Mouse (Mus musculus) cerebellum, adult 2 months (tissue): ENCODE data around the gene Slc9a8. TPM values are rescaled to one million over a fixed set of nuclear protein-coding genes. Genes with fewer than 3 reads are reported as not detected.

Experiments
- DNase-seq, 2 experiments: peaks; one replicate each; pipeline ENCODE4 v3.0.0; 2021
- H3K27ac ChIP-seq: fragments of 200-500 bp; 2 replicates; pipeline ENCODE4 v1.5.1; 2012; ENCODE audit warnings: low read length, control low read depth, inconsistent platforms; ENCODE audit not compliant: insufficient read depth
- H3K27me3 ChIP-seq: fragments of 200-500 bp; 2 replicates; pipeline ENCODE4 v1.6.1; 2012; ENCODE audit warnings: inconsistent platforms, mild to moderate bottlenecking, low read length, moderate library complexity; ENCODE audit not compliant: control insufficient read depth, insufficient read depth
- H3K4me1 ChIP-seq: fragments of 200-500 bp; 2 replicates; pipeline ENCODE4 v1.6.1; 2011; ENCODE audit warnings: low read length; ENCODE audit not compliant: control insufficient read depth, insufficient read depth
- H3K4me3 ChIP-seq: fragments of 200-500 bp; replicated peaks from 2 replicates; pipeline ENCODE3; 2011; ENCODE audit warnings: mild to moderate bottlenecking, low read depth, low read length, control low read depth; ENCODE audit not compliant: insufficient read depth
- CTCF ChIP-seq: fragments of 200-500 bp; IDR thresholded peaks from 2 replicates; pipeline ENCODE4 v1.5.1; 2011; ENCODE audit warnings: low read depth, mild to moderate bottlenecking, control low read depth, low read length, moderate library complexity, borderline replicate concordance; ENCODE audit not compliant: insufficient read depth
- POLR2A ChIP-seq: fragments of 200-500 bp; IDR thresholded peaks from 2 replicates; pipeline ENCODE4 v1.6.1; 2011; ENCODE audit warnings: low read length, control low read depth, borderline replicate concordance; ENCODE audit not compliant: insufficient read depth
- WGBS: fragments of 180-500 bp; shearing (Covaris S2); methylation state at CpG from one replicate; pipeline ENCODE4 v1.1.7; 2018; 5-methylcytosine and 5-hydroxymethylcytosine counted together
- polyA plus RNA-seq: library from polyadenylated mRNA; depleted of rRNA; stranded (reverse); fragments of >200 nt; gene quantifications from 2 replicates; pipeline ENCODE4 v1.2.3, GENCODE M21; 2012

Gene Slc9a8
- polyA plus RNA-seq, 1 experiment, result 60.9 TPM

- H3K27me3 ChIP-seq, result no peaks in the 10 kb centered on the region
- H3K4me3 ChIP-seq, result peak overlapping the region; percentile 43
- 5% methylated on average over 4 of the region's 4 CpGs for WGBS
- peak overlapping the region; percentile 90 for H3K27ac ChIP-seq
- TF ChIP-seq CTCF (no peak), POLR2A (no peak)
- H3K4me1 ChIP-seq, result peaks cover 72% of the 10 kb centered on the region
- DNase-seq, result peak in 1 of 2 experiments; percentile 70
These were observed 61.2 kb downstream of the Slc9a8 start for GRCm38 (mm10) chr2:167482681-167483080.

GRCm38 (mm10) chr2:167483081-167483826, 61.7 kb downstream of the Slc9a8 start:
- H3K27me3 ChIP-seq, result no peaks in the 10 kb centered on the region
- no peak for TF ChIP-seq POLR2A
- WGBS, result 18% methylated on average over 27 of the region's 27 CpGs
- H3K4me3 ChIP-seq, result peak overlapping the region; percentile 50
- DNase-seq, result peak; percentile 56 to 66
- peaks cover 72% of the 10 kb centered on the region for H3K4me1 ChIP-seq
- H3K27ac ChIP-seq, result peak overlapping the region; percentile 90

- WGBS, result 26% methylated on average over 24 of the region's 24 CpGs
These were observed 62.4 kb downstream of the Slc9a8 start for GRCm38 (mm10) chr2:167483827-167484410.

GRCm38 (mm10) chr2:167484932-167485331, 63.4 kb downstream of the Slc9a8 start:
- Histone ChIP-seq H3K4me3 (peak overlapping the region; percentile 50), H3K27ac (peak overlapping the region; percentile 90), H3K27me3 (no peaks in the 10 kb centered on the region), H3K4me1 (peaks cover 58% of the 10 kb centered on the region)
- WGBS, result 15% methylated on average over 11 of the region's 11 CpGs
- TF ChIP-seq CTCF (no peak), POLR2A (no peak)
- no peak for DNase-seq

More at GRCm38 (mm10) chr2:167483827-167484410, 62.4 kb downstream of the Slc9a8 start:
- H3K27ac ChIP-seq, result peak overlapping the region; percentile 90
- TF ChIP-seq CTCF (peak; percentile 4; the same call in 1 of the 2 replicates), POLR2A (peak; percentile 49; the same call in 1 of the 2 replicates)
- peaks cover 68% of the 10 kb centered on the region for H3K4me1 ChIP-seq
- peak overlapping the region; percentile 50 for H3K4me3 ChIP-seq
- no peaks in the 10 kb centered on the region for H3K27me3 ChIP-seq
- DNase-seq, result peak; percentile 78 to 80

- TF ChIP-seq POLR2A (peak; percentile 40; the same call in 1 of the 2 replicates), CTCF (no peak)
- no peaks in the 10 kb centered on the region for H3K27me3 ChIP-seq
- peaks cover 58% of the 10 kb centered on the region for H3K4me1 ChIP-seq
- peak overlapping the region; percentile 90 for H3K27ac ChIP-seq
- peak; percentile 89 to 93 for DNase-seq
- H3K4me3 ChIP-seq, result peak overlapping the region; percentile 50
- 3% methylated on average over 7 of the region's 7 CpGs for WGBS
These were observed 64.2 kb downstream of the Slc9a8 start for GRCm38 (mm10) chr2:167485501-167486377.

- Histone ChIP-seq H3K4me1 (peaks cover 61% of the 10 kb centered on the region), H3K4me3 (no peak overlapping the region), H3K27ac (peak overlapping the region; percentile 90), H3K27me3 (no peaks in the 10 kb centered on the region)
- TF ChIP-seq CTCF, result no peak
- TF ChIP-seq POLR2A, result no peak
- DNase-seq, result peak; percentile 74 to 81
- 13% methylated on average over 4 of the region's 4 CpGs for WGBS
These were observed 65.1 kb downstream of the Slc9a8 start for GRCm38 (mm10) chr2:167486573-167486972.

GRCm38 (mm10) chr2:167487551-167487950, 66.0 kb downstream of the Slc9a8 start:
- Histone ChIP-seq H3K27me3 (no peaks in the 10 kb centered on the region), H3K4me3 (no peak overlapping the region), H3K4me1 (peaks cover 58% of the 10 kb centered on the region), H3K27ac (peak overlapping the region; percentile 90)
- no peak for TF ChIP-seq CTCF
- no peak for TF ChIP-seq POLR2A
- whole genome bisulfite sequencing, result 68% methylated on average over 6 of the region's 6 CpGs
- no peak for DNase-seq
